Mouse (Mus musculus) fibroblast of lung, adult 2 months (primary cell): Measurements from ENCODE around the gene Olfr803.

Source experiments
- DNase-seq: peaks from one replicate; pipeline ENCODE4 v3.0.0-alpha.2; 2011; ENCODE audit warnings: low read depth

Gene Olfr803

DNA sequence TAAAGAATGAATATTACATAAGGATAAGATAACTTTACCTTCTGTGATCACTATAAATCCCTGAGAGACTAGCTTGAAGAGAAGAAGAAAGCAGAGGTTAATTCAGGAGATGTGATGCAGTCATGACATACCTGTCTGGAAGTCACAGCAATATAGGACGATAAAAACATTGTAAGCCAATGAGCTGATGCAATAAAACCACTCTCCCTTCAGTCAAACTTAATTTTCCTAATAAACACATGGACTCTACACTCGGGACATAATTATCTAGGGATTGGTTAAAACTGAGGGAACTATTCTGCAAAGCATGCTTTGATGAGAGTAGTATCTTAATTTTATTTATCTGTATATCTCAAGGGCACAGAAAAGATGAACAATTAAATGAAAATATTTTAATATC, at the start of gene Olfr803:
TSS of gene Olfr803 (minus strand) at position 101 of the 400 bp plus-strand sequence.
- DNase-seq = no peak

- DNase-seq = no peak
These were observed 47.7 kb upstream of the Olfr803 start, which contains the start of gene Olfr806 for GRCm38 (mm10) chr10:129741821-129742220. Gene Olfr806, minus strand, starts transcription at chr10:129741921.

DNA sequence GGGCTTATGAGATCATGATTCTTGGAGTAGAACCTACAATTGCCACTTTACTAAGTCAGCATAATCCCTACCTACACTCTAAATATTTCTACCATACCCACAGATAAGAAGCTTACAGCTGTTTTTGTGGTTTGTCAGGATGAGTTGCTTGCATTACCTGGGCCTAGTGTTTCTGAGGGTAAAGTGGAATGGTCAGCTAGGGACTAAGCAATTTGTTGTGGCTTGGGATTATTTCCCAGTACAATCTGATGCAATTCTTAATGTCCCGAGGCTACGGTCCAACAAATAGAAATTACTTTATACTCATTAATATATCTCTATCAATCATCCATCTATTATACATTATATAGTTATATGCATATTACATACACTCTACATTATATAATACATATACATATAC, 35.2 kb upstream of the Olfr803 start, which contains the start of gene Olfr805:
TSS of gene Olfr805 (minus strand) at position 101 of the 400 bp plus-strand sequence.
- no peak for DNase-seq

GRCm38 (mm10) chr10:129702910-129703309, 8.8 kb upstream of the Olfr803 start, which contains the start of gene Olfr804:
Gene Olfr804, plus strand, starts transcription at chr10:129703210.
- no peak for DNase-seq

DNA sequence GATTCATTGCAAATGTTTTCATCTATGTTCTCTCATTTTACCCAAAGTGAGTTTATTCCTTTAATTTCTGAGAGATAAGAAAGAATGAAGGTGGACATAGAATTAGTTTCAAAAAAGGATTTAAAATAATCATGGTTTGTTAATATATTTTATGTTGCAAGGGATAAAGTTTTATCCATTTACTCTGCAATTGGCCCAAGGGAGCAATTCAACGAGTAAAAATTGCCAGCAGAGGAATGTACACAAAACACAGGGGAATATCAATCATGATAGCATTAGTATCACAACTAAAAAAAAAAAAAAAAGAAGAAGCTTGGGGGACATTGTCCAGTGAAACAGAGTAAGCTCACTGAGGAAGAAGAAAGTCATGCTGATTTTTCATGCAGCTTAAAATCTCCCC, 6.0 kb downstream of the Olfr803 start, which contains the start of gene Olfr802:
TSS of gene Olfr802 (minus strand) at position 101 of the 400 bp plus-strand sequence.
- no peak for DNase-seq

- DNase-seq = no peak
These were observed 20.3 kb downstream of the Olfr803 start, which contains the start of gene Olfr801 for GRCm38 (mm10) chr10:129673765-129674164. Gene Olfr801, minus strand, starts transcription at chr10:129673865.

DNA sequence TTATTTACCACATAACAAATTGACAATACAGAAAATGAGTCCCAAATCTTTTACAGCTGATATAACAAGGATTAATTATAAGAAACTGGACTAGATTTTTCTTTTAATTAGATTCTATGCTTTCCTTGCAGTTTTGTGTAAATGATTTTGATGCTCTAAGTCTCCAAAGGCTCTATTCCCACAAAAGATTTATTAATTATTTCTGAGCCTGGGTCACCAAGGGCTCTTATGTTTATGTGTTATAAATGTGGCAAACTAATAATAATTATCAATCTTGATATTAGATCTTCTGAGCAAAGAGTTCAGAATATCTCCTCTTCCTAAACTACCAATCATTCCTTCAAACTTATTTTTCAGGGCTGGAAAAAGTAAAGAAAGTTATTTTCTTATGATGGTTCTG, 36.7 kb downstream of the Olfr803 start, which contains the start of gene Olfr800:
TSS of gene Olfr800 (plus strand) at position 301 of the 400 bp plus-strand sequence.
- no peak for DNase-seq

DNA sequence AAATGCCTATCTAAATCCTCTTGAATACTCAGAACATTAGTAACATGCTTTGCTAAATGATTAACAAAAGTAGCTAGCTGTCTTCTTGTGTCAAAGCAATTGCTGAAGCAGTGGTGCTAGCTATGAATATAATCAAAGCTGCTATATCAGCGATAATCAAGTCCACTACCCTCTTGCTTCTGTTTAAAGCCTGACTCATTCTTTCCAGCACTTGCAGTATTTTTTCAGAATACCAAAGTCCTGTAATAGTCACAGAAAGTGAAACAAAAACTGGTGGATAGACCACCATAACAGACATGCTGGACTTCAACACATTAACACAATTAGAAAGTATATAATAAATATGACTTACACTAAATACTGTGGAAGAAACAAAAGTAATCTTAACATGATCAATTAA, 42.3 kb downstream of the Olfr803 start:
- DNase-seq = no peak
